Mouse (Mus musculus): Measurements from ENCODE around the gene Atp5j. TPM values are rescaled to one million over a fixed set of nuclear protein-coding genes. Genes with fewer than 3 reads are reported as not detected.

Gene Atp5j
- polyA plus RNA-seq, 1 experiment from 2014 or later = 903 TPM

Other genes starting within 250 kb of the Atp5j start
- 45.3 and 46.1 TPM in 2 replicates for gene Mrpl39, start 99.9 kb downstream of the Atp5j start, polyA plus RNA-seq (2015; fragmentation: Nextera tagmentation; extraction: Ambion mirVana)
- gene Jam2, start 61.5 kb downstream of the Atp5j start, polyA plus RNA-seq (2015; fragmentation: Nextera tagmentation; extraction: Ambion mirVana) = 8.1 and 8.5 TPM in 2 replicates
- gene Gabpa, start 700 bp downstream of the Atp5j start, polyA plus RNA-seq (2015; fragmentation: Nextera tagmentation; extraction: Ambion mirVana) = 30.9 and 33.8 TPM in 2 replicates